Mouse (Mus musculus) heart, postnatal 14 days (tissue): ENCODE data around the gene Fnip2. TPM values are rescaled to one million over a fixed set of nuclear protein-coding genes. Genes with fewer than 3 reads are reported as not detected.
"Not testable (repeated sequence)": the region's sequence is repeated elsewhere in the genome, so short reads cannot be mapped to it uniquely, and the experiment has no call there.

ENCODE experiments used
- DNase-seq, 2 experiments: peaks; one replicate each; pipeline ENCODE4 v3.0.0; 2021 to 2022
- intact Hi-C: fragments of 180-260 bp; cut with DNase I; formaldehyde crosslinking; loops from one replicate; pipeline ENCODE4 v1.15.1; 2025
- total RNA-seq, 2 experiments: library from RNA; stranded (reverse); gene quantifications; 2 replicates each; pipeline ENCODE4 v1.2.3; 2021

Gene Fnip2
- total RNA-seq, 2 experiments from 2014 or later: 13.9 to 15.9 TPM

DNA sequence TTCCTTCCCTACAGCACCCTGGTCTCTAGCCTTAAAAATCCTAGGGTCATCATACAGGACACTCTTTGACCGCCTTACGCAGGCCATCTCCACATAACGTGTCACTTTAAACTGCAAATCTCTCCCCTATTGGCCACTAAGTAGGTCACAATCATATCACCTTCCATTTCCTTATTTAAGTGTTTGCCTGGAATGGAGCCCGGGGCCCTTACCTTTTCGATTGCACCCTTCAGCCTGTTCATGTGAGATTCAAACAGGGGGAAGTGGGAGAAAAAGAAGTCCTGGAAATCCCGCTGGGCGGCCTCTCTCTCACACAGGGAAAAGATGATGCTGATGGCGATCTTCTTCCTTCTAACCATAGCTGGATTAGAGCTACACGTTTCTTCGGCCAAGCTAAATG lies 74.5 kb downstream of the Fnip2 start:
- DNase-seq: no peak
- intact Hi-C loops: loop anchor here (5.0 kb wide), 2 partner anchors 46 to 271 kb away; no protein-coding TSS in a partner anchor

DNA sequence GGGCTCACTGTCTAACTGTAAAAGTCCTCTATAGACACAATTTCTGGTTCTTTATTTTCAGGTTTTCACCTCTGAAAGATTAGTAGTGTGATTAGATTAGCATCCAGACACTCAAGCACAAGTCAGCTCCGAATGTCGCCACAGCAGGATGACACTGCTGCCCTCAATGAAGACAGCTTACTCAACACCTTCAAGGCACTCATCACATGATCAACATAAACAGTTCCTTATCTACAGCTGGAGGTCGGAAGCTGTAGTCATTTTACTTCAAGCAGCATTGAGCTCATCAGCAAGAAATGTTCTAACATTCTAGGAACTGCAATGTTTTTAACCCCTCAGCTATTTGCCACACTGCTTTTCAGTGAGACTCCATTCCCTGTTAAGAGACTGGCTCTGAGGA lies 76.0 kb downstream of the Fnip2 start:
- no peak for DNase-seq
- intact Hi-C loops: loop anchor here (5.0 kb wide), 2 partner anchors 44 to 269 kb away; no protein-coding TSS in a partner anchor

GRCm38 (mm10) chr3:79490102-79490501 lies 77.5 kb downstream of the Fnip2 start:
- no peak for DNase-seq
- intact Hi-C loops: loop anchor here (5.0 kb wide), 2 partner anchors 43 to 268 kb away; no protein-coding TSS in a partner anchor

GRCm38 (mm10) chr3:79488025-79488424 lies 79.6 kb downstream of the Fnip2 start:
- DNase-seq: no peak
- intact Hi-C loops: no loop called here

DNA sequence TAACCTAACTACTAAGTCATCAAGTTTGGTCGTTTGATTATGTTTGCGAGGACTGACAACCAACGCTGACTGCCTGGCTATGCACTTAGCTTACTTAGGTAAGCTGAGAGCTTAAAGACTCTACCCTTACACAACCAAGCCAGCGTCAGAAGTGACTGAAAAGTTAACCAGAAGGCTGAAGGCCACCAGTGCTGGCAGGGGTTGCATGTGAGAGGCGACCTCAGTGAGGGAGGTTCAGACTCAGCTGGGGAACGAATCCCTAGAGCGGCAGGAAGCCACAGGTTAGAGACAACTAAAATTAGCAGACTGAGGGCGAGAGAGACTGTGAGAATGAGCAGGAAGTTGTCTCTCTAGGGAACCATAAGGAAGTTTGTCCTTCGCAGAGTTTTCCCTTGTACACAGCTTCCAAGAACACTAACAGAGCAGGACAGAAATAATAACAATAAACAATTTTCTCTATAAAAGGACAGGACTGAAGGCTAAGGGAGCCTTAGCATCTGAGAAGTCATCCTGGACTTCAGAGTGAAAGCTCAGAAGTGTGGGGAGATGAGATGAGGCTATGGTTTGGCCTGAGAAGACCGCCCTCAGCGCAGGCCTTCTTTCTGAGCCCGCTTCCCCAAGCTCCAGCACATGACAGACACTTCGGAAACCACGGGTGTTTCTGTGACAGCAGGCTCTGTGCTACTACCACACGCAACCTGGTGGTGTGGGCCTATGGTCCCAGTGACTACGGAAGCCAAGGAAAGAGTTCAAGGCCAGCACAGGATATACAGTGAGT lies 83.1 kb downstream of the Fnip2 start:
- DNase-seq: no peak
- intact Hi-C loops: no loop called here

DNA sequence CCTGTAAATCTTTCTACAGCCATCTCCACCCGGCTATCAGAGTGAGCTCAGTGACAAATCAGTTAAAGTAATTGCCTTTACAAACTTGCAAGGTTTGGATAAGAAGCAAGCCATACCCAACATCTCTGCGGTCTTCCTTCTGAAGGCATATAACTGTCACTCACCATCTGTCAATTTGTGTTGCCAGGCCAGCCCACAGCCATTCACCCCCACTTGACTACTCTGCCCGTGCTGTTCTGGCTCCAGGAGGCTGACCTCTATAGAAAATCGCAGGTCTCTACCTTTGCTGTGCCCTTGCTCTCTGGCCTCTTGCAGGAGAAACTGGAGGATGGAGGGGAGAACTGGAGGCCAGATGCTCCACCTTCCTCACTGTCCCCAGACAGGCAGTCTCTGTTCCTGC lies 88.7 kb downstream of the Fnip2 start:
- intact Hi-C loops: no loop called here
- no peak for DNase-seq

- intact Hi-C loops: no loop called here
- no peak for DNase-seq
Measured at GRCm38 (mm10) chr3:79478400-79478799, 89.2 kb downstream of the Fnip2 start.

- DNase-seq: no peak
- intact Hi-C loops: no loop called here
Measured at GRCm38 (mm10) chr3:79475980-79476379, 91.6 kb downstream of the Fnip2 start.

- no peak for DNase-seq
- intact Hi-C loops: no loop called here
Measured at GRCm38 (mm10) chr3:79474911-79475310, 92.7 kb downstream of the Fnip2 start.

GRCm38 (mm10) chr3:79472362-79472761 lies 95.2 kb downstream of the Fnip2 start:
- intact Hi-C loops: no loop called here
- no peak for DNase-seq

GRCm38 (mm10) chr3:79469440-79469839 lies 98.2 kb downstream of the Fnip2 start:
- intact Hi-C loops: no loop called here
- DNase-seq: no peak

DNA sequence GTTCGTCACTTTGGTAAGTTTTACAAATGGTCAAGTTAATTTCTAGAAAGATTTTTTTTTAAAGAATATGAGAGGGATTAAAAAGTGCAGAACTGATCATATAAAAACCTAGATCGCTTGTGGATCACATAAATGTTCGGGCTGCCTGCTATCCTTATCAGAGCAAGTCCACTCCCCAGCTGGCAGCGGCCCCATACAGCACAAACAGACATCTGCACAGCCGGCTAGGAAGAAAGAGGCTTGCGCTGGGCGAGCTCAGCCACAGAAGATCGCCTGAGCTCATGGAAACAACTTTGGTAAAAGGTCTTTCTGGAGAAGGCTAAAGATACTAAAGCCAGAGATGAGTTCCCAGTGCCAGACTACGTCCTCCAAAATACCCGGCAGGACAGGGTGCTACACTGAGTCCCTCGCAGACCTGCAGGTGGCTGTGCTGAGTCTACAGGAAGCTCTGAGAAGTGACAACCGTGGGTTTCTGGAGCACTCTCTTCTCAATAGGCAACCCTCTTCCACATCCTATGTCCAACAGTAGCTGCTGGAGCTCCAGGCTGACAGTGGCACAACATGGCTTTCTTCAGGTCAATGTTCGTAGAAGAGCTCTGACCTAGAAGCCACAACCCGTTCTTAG lies 108.8 kb downstream of the Fnip2 start:
- peak in 1 of 2 experiments; percentile 39 for DNase-seq
- intact Hi-C loops: no loop called here

GRCm38 (mm10) chr3:79455761-79456160 lies 111.8 kb downstream of the Fnip2 start:
- intact Hi-C loops: no loop called here
- no peak for DNase-seq

DNA sequence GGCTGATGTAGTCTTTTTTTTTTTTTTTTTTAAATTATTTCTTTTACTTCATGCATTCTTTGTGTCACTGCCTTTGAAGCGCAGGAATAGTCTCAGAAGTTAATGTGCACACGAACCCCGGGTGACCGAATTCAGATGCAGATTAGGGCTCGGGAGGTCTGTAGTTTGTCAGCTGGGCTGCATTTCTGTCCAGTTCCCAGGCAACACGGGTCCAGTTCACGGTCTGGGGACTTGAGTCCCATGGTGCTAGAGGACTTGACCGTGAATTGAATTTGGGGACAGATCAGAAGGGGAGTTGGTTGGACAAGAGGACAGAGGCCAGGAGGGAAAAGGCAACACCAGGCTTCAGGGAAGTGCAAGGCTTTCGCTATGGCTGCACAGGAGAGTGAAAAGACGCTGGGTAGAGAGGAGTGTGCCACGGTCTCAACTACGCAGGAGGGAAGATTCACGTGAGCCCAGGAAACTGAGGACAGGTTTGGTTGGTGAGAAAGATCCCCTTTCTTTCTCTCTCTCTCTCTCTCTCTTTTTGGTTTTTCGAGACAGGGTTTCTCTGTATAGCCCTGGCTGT lies 114.8 kb downstream of the Fnip2 start:
- intact Hi-C loops: no loop called here
- no peak for DNase-seq

DNA sequence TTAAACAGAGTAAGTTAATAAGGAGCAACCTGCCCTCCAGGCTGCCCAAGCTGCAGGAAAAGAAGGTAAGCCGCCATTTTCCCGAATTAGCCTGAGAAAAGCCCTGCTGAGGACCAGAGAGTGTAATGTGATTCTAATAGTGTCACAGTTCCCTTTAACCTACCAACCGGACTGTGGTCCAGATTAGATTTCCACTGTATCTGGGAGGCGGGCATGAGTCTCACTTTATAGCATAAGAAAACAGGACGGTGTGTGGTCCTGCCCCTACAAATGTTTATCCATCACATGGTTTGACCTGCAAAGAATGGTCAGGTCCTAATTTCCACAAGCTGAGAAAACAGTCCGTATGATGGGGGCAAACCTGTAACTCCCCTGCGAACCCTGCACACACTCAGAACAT lies 118.2 kb downstream of the Fnip2 start:
- intact Hi-C loops: loop anchor here (5.0 kb wide), 1 partner anchor 43 kb away; no protein-coding TSS in a partner anchor

DNA sequence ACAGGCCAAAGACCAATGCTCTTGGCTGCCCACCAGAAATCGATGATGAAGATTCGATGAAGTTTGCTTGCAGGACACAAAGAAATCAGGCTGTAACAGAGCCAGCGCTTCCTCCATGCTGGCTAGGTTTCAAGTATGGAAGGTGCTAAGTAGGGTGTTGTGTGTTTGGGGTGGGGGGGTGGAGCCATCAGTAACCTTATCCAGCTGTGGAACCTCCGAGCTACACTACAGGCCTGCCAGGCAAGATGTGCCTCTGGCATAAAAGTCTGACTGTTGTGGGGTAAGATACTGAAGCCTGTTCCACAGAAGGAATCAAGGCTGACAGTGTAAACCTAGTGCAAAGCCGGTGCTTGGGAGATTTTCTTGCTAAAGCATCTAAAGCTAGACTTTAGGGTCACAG lies 119.2 kb downstream of the Fnip2 start:
- intact Hi-C loops: loop anchor here (5.0 kb wide), 1 partner anchor 44 kb away; no protein-coding TSS in a partner anchor
- DNase-seq: no peak

More for the DNA sequence above, 118.2 kb downstream of the Fnip2 start:
- DNase-seq: no peak

- intact Hi-C loops: loop anchor here (5.0 kb wide), 1 partner anchor 46 kb away; no protein-coding TSS in a partner anchor
- DNase-seq: not testable (repeated sequence)
Measured at GRCm38 (mm10) chr3:79446648-79447047, 120.9 kb downstream of the Fnip2 start.

DNA sequence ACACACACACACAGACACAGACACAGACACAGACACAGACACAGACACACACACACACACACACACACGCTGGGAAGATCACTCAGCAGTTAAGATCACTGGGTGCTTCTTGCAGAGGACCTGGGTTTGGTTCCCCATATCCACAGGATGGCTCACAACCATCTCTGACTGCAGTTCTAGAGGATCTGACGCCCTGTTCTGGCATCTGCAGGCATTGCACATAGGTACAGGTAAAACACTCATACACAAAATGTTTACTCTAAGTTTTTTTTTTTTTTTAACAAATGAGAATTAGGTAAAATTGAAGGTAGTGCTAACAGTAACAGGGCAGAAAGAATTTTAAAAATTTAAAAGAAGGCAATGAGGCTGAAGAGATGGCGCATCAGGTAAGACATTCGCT lies 121.5 kb downstream of the Fnip2 start:
- DNase-seq: no peak
- intact Hi-C loops: loop anchor here (5.0 kb wide), 1 partner anchor 46 kb away; no protein-coding TSS in a partner anchor

GRCm38 (mm10) chr3:79445041-79445440 lies 122.6 kb downstream of the Fnip2 start:
- intact Hi-C loops: loop anchor here (5.0 kb wide), 1 partner anchor 47 kb away; no protein-coding TSS in a partner anchor
- DNase-seq: no peak

DNA sequence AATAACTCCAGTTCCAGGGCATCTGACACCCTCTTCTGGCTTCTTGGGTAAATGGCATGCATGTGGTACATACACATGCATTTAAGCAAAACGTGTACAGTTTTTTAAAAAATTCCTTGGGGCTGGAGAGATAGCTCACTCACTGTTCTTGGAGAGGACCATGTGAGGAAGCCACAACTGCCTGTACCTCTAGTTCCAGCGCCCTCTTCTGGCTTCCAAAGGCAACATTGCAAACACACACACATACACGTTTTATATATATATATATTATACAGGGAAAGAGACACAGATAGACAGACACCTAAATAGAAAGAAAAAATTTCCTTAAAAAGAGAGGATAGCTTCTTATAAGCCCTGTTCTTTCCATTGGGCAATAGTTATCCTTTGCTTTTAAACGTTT lies 123.7 kb downstream of the Fnip2 start:
- DNase-seq: no peak
- intact Hi-C loops: loop anchor here (5.0 kb wide), 1 partner anchor 72 kb away; no protein-coding TSS in a partner anchor

DNA sequence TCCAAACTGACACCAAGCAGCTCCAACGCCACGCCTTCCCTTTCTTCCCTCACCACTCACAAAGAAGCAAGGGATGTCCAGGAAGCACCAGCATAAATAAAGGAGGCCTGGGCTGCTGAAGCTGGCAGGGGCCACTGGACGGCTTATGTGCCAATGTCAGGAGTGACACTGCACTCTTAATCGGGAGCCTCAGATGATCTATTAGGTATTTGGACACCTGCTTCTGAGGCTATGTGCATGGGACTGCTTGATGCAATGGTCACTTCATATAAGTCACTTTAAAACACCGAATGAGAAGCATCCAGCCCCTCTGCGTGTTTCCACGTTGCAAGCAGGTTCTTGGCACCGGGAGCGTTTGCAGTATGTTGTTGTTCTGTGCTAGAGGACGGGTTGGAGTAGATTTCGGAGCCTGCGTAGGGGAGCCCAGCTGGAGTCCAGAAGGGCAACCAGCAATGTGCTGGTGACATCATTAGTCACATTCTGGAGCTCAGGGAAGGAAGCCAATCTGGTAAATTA lies 126.6 kb downstream of the Fnip2 start:
- intact Hi-C loops: loop anchor here (5.0 kb wide), 1 partner anchor 69 kb away; no protein-coding TSS in a partner anchor
- no peak for DNase-seq
